Mouse (Mus musculus): Measurements from ENCODE around the gene Suv39h2. TPM values are rescaled to one million over a fixed set of nuclear protein-coding genes. Genes with fewer than 3 reads are reported as not detected.

Gene Suv39h2
- total RNA-seq, 2 experiments from 2014 or later, result 3.4 to 3.5 TPM

DNA sequence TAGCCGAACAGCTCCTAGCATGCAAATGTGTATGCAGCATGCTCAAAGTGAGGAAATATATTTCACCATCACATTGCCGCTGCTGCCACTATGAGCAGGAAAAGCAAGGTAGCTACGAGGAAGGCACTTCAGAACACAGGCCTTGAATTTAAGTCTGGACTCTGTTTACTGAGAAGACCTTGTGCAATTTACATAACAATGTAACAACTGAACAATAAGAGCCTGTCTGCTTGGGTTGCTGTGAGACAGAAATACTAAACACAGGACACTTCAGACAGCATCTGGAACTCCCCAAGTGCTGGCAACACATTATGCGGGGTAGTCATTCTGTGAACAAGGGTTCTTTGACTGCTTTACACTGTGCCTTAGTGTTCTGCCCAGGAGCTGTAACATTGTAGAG is 54.7 kb downstream of the Suv39h2 start:
- Histone ChIP-seq H3K27ac (no peak overlapping the region), H3K4me3 (no peak overlapping the region)
- no peak for DNase-seq (ENCODE audit: extremely low spot score in 1 of 2, low spot score in 2 of 2)
- intact Hi-C loops (cut with DNase I), result no loop called here
- no peak for TF ChIP-seq CTCF (IDR thresholded peaks at IDR 0.05)

DNA sequence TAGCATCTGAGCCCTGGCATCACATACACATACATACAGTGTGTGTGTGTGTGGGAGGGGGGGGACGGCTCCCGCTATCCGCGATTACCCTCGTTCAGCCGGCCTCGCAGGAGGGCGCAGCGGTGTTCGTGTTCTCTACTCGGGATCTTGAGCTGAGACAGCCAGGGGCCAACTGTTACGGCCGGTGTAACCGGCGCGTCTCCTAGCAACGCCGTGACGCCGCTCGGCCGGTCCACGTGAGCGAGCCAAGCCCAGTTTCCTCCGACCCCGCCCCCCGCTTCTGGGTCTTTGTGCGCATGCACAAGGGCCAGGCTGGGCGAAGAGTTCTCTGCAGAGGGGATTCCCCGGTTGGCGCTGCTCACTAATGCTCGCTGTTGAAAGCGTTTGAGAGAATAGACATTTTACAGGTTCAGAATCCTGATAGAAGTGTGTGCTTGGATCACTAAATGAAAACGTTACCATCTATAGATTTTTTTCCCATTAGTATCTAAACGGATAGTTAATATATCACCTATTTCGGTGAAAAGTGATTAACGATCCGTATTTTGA is 55.9 kb downstream of the Suv39h2 start:
- H3K4me3 ChIP-seq, result peak overlapping the region; percentile 61
- peak overlapping the region; percentile 41; the same call in 1 of the 2 replicates for H3K27ac ChIP-seq
- DNase-seq (ENCODE audit: extremely low spot score in 1 of 2, low spot score in 2 of 2), result peak; percentile 95 to 97
- no peak for TF ChIP-seq CTCF (IDR thresholded peaks at IDR 0.05)
- intact Hi-C loops (cut with DNase I), result loop anchor here (10.0 kb wide), 1 partner anchor 304 kb away; the partner anchor contains the start of gene Fam171a1

DNA sequence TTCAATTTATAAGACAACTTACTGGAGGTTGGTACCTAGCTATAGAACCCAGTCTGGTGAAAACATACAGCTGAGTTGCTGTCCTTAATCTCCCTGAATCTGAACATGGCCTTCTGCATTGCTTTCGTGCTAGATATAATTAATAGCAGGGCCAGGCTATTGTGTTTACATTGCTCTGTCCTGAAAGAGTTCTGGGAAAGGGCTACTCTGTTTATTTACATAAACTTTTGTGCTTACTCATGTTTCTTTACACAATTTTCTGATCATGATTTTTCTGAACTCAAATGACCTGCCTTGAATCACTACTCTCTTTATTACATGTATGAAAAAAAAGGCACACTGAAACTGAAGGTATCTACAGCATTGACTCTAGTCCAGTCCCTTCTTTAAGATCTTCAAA is 59.2 kb downstream of the Suv39h2 start:
- DNase-seq (ENCODE audit: extremely low spot score in 1 of 2, low spot score in 2 of 2), result no peak
- TF ChIP-seq CTCF (IDR thresholded peaks at IDR 0.05), result no peak
- no peak overlapping the region for H3K27ac ChIP-seq
- H3K4me3 ChIP-seq, result no peak overlapping the region
- intact Hi-C loops (cut with DNase I), result loop anchor here (2.0 to 10.0 kb wide), 2 partner anchors 67 to 301 kb away; partner anchors contain the start of gene Fam171a1

DNA sequence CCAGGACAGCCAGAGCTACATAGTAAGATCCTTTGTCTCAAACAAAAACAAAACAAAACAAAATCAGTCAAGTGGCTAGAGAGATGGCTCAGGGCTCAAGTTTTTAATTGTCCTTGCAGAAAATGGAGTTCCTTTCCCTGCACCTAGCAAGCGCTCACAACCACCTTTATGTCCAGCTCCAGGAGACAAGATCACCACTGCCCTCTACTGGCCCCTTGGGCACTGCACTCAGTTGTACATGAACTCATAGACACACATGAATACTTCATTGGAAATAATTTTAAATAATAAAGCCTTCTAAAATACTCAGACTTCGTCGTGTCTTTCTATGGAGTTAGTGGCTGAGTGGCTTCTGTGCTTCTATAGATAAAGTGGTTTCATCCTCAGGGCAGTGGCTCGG is 60.6 kb downstream of the Suv39h2 start:
- no peak overlapping the region for H3K4me3 ChIP-seq
- intact Hi-C loops (cut with DNase I), result loop anchor here (2.0 to 10.0 kb wide), 2 partner anchors 65 to 299 kb away; partner anchors contain the start of gene Fam171a1

DNA sequence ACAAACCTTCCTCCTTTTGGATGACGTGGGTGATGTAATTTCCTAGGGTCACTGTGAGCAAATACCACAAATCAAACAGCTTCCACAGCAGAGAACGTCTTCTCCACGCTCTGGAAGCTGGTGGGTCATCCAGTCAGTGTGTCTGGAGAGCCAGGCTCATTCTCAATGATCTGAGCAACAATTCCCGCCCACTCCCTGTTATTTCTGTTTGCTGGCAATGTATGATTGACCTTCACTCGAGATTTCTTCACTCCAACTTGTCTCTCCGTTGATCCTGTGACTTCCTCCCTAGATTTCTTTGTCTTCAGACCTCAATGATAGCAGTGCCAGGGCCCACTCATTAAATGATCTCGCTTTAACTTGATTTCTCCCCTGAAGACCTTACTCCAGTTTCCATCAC is 67.1 kb downstream of the Suv39h2 start:
- DNase-seq (ENCODE audit: extremely low spot score in 1 of 2, low spot score in 2 of 2), result no peak
- intact Hi-C loops (cut with DNase I), result loop anchor here (2.0 kb wide), 1 partner anchor 55 kb away; no protein-coding TSS in a partner anchor
- no peak overlapping the region for H3K4me3 ChIP-seq
- H3K27ac ChIP-seq, result no peak overlapping the region
- TF ChIP-seq CTCF (IDR thresholded peaks at IDR 0.05), result no peak

More for the DNA sequence above, 60.6 kb downstream of the Suv39h2 start:
- H3K27ac ChIP-seq, result no peak overlapping the region
- TF ChIP-seq CTCF (IDR thresholded peaks at IDR 0.05), result peak; percentile 77
- DNase-seq (ENCODE audit: extremely low spot score in 1 of 2, low spot score in 2 of 2), result peak; percentile 37 to 64

DNA sequence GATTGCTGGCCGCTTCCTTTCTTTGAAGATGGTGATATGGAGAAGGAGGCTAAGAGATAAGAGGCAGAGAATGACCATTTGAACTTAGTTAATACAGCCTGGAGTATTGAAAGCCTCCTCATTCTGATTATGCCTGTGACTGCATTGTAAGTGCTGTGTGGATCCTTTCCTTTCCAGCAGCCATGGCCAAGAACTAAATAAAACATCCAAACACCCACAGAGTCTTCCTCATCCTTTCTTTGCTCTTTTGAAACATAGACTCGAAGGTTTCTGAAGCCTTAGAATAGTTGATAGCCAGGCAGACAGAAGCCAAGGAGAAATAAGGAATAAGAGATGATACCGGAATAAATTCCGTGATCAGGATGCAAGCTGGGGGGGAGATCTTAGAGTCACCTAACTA is 68.8 kb downstream of the Suv39h2 start:
- intact Hi-C loops (cut with DNase I), result loop anchor here (2.0 kb wide), 1 partner anchor 53 kb away; no protein-coding TSS in a partner anchor
- Histone ChIP-seq H3K4me3 (no peak overlapping the region), H3K27ac (no peak overlapping the region)
- no peak for TF ChIP-seq CTCF (IDR thresholded peaks at IDR 0.05)
- DNase-seq (ENCODE audit: extremely low spot score in 1 of 2, low spot score in 2 of 2), result no peak

Other genes starting within 250 kb of the Suv39h2 start
- 10 to 100 TPM; 94.3 to 99.9 TPM for gene Nmt2, start 190.8 kb downstream of the Suv39h2 start, total RNA-seq (2021)
- 1 to 10 TPM; 8.3 to 9.0 TPM for gene Rpp38, start 142.4 kb downstream of the Suv39h2 start, total RNA-seq (2021)
- gene Acbd7, start 138.9 kb downstream of the Suv39h2 start, total RNA-seq (2021), result 1 to 10 TPM in 1 of 2 experiments, not detected in 1; 1.2 TPM
- gene Olah, start 77.8 kb downstream of the Suv39h2 start, total RNA-seq (2021), result not detected
- 1 to 10 TPM; 1.8 to 2.3 TPM for gene Meig1, start 52.4 kb downstream of the Suv39h2 start, total RNA-seq (2021)
- gene Dclre1c, start 50.9 kb downstream of the Suv39h2 start, total RNA-seq (2021), result 10 to 100 TPM; 11.3 to 12.5 TPM
- 1 to 10 TPM; 5.2 to 5.8 TPM for gene Gm45902, start 37.8 kb upstream of the Suv39h2 start, total RNA-seq (2021)
- 10 to 100 TPM; 47.3 to 52.7 TPM for gene Hspa14, start 37.8 kb upstream of the Suv39h2 start, total RNA-seq (2021)
- under 1 TPM; 0.54 to 0.77 TPM for gene Cdnf, start 38.0 kb upstream of the Suv39h2 start, total RNA-seq (2021)
- gene Fam107b, start 95.5 kb upstream of the Suv39h2 start, total RNA-seq (2021), result 1 to 10 TPM; 7.9 to 10.0 TPM